Mouse (Mus musculus): ENCODE measurements at regions not wholly inside any gene's neighbourhood (a gene's known extent, or its start where the extent isn't known, plus 50 kb on each side); places are given as distances from the start of the nearest gene placed in this dataset.

- no peaks in the 10 kb centered on the region for H3K4me1 ChIP-seq
- no peaks in the 10 kb centered on the region for H3K9me3 ChIP-seq (replicated peaks)
- H3K4me3 ChIP-seq (replicated peaks): no peak overlapping the region
- no peak overlapping the region for H3K27ac ChIP-seq (replicated peaks)
- H3K36me3 ChIP-seq: no peaks in the 10 kb centered on the region
- ATAC-seq (ENCODE audit: insufficient number of reproducible peaks, low FRiP score, low TSS enrichment, low read depth): no peak
- no peak overlapping the region for H3K9ac ChIP-seq
- H3K4me2 ChIP-seq (replicated peaks): no peak overlapping the region
- H3K27me3 ChIP-seq: no peaks in the 10 kb centered on the region
- 69% methylated on average over 2 of the region's 2 CpGs for WGBS
Observed at GRCm38 (mm10) chr4:30408525-30408924, 1555.4 kb upstream of the Map3k7 start.

DNA sequence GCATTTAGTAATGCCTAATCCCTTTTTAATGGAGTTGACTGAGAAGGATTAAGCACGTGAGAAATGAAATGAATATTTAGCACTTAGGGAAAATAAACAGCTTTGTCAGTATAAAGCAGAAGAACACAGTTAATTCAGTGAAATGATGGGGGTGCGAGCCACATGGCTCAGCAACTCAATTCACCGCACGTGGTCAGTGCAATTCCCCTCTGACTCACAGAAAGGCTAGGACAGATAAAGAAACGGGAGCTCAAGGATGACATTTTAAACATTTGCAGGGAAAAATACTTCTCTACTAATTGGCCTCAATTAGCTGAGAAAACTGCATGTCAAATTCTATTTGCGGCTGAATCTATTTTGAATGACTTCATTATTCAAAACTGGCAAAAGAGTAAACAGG is 1516.3 kb upstream of the Map3k7 start:
- H3K27ac ChIP-seq (replicated peaks): no peak overlapping the region
- no peak for ATAC-seq (ENCODE audit: insufficient number of reproducible peaks, low FRiP score, low TSS enrichment, low read depth)
- no peak overlapping the region for H3K9ac ChIP-seq
- 49% methylated on average over 6 of the region's 6 CpGs for WGBS
- H3K27me3 ChIP-seq: no peaks in the 10 kb centered on the region
- H3K4me3 ChIP-seq (replicated peaks): no peak overlapping the region
- no peaks in the 10 kb centered on the region for H3K9me3 ChIP-seq (replicated peaks)
- no peaks in the 10 kb centered on the region for H3K36me3 ChIP-seq
- no peaks in the 10 kb centered on the region for H3K4me1 ChIP-seq
- no peak overlapping the region for H3K4me2 ChIP-seq (replicated peaks)

DNA sequence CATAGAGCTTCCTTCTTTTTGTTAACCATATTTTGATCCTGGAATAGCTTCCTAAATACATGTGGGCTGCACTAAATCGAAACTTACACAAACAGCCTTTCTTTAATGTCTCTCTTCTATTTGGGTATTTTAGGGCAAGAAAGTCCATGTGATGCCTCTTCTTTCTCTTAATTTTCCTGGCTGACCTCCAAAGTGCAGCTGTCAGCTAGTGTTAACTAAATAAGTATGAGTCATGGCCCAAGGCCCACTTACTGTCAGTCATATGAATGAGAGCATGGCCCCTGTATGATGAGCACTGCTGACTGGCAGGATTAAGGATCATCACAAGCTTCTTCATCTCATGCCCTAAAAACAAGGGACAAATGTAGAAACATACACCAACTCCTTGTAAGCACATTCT is 1513.5 kb upstream of the Map3k7 start:
- Histone ChIP-seq H3K4me3 (replicated peaks) (no peak overlapping the region), H3K4me2 (replicated peaks) (no peak overlapping the region), H3K9me3 (replicated peaks) (no peaks in the 10 kb centered on the region), H3K4me1 (no peaks in the 10 kb centered on the region), H3K36me3 (no peaks in the 10 kb centered on the region), H3K9ac (no peak overlapping the region), H3K27ac (replicated peaks) (no peak overlapping the region), H3K27me3 (no peaks in the 10 kb centered on the region)
- ATAC-seq (ENCODE audit: insufficient number of reproducible peaks, low FRiP score, low TSS enrichment, low read depth): 0 out of 2 replicates have a peak, but pooled peaks have one; percentile 47
- 62% methylated on average over 1 of the region's 1 CpGs for WGBS

- Histone ChIP-seq H3K4me1 (no peaks in the 10 kb centered on the region), H3K4me3 (replicated peaks) (no peak overlapping the region), H3K27me3 (no peaks in the 10 kb centered on the region), H3K9ac (no peak overlapping the region), H3K9me3 (replicated peaks) (no peaks in the 10 kb centered on the region), H3K27ac (replicated peaks) (no peak overlapping the region), H3K4me2 (replicated peaks) (no peak overlapping the region), H3K36me3 (no peaks in the 10 kb centered on the region)
- 84% methylated on average over 4 of the region's 4 CpGs for WGBS
- ATAC-seq (ENCODE audit: insufficient number of reproducible peaks, low FRiP score, low TSS enrichment, low read depth): no peak
Observed at GRCm38 (mm10) chr4:30467336-30467933, 1496.5 kb upstream of the Map3k7 start.

DNA sequence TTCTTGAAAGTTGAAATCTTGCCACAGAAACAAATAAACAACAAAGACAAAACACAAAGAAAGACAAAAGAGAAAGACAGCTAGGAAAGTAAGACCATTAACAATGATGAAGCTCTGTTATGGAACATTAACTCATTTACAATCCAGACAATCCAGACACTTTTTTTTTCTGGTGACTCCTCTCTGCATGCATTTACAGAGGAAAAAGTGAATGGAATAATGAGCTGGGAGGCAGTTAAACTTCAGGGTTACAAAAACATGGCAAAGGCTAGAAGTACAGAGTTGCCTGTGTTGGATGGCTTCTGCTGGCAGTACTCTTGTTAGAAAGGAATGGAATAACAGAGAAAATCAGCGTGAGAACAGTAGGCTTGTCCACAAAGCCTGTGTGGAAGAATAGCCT is 1487.3 kb upstream of the Map3k7 start:
- 33% methylated on average over 1 of the region's 1 CpGs for WGBS
- no peaks in the 10 kb centered on the region for H3K36me3 ChIP-seq
- H3K4me2 ChIP-seq (replicated peaks): no peak overlapping the region
- no peak overlapping the region for H3K27ac ChIP-seq (replicated peaks)
- H3K27me3 ChIP-seq: no peaks in the 10 kb centered on the region
- no peaks in the 10 kb centered on the region for H3K9me3 ChIP-seq (replicated peaks)
- no peak overlapping the region for H3K4me3 ChIP-seq (replicated peaks)
- H3K4me1 ChIP-seq: no peaks in the 10 kb centered on the region
- ATAC-seq (ENCODE audit: insufficient number of reproducible peaks, low FRiP score, low TSS enrichment, low read depth): no peak
- no peak overlapping the region for H3K9ac ChIP-seq

DNA sequence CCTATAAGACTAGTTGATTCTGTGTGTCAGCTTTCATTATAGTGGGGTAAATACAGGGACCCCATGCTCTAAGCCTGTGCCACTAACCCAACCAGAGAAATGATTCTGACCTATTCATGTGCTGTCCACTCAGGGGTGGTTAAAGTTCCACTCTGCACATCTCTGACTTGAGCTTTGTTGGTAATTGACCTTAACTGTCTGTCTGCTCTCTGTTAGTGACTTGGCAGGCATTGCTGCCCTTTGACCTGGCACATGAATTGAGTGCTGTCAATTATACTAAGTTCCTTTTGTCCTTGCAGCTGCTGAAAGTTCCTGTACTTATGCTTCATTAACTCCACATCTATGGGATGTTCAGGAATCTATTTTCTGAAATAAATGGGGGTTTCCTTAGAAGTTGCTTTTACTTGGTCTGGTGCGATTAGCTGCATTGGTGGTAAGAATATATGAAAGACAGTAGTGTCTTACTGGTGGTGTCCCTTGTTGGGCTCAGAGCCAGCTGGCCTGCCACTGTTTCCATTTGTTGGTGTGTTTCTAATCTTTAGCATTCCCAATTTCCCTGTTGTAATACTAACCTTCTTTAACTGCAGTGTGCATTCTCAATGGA is 1463.7 kb upstream of the Map3k7 start:
- Histone ChIP-seq H3K4me2 (replicated peaks) (no peak overlapping the region), H3K9me3 (replicated peaks) (no peaks in the 10 kb centered on the region), H3K36me3 (no peaks in the 10 kb centered on the region), H3K9ac (no peak overlapping the region), H3K4me3 (replicated peaks) (no peak overlapping the region), H3K27me3 (no peaks in the 10 kb centered on the region), H3K4me1 (no peaks in the 10 kb centered on the region), H3K27ac (replicated peaks) (no peak overlapping the region)
- 50% methylated on average over 1 of the region's 1 CpGs for WGBS
- ATAC-seq (ENCODE audit: insufficient number of reproducible peaks, low FRiP score, low TSS enrichment, low read depth): no peak
